Mouse (Mus musculus) kidney, embryonic 14.5 days (tissue): ENCODE results near the gene Ptpra. TPM values are rescaled to one million over a fixed set of nuclear protein-coding genes. Genes with fewer than 3 reads are reported as not detected.
"Not testable (repeated sequence)": the region's sequence is repeated elsewhere in the genome, so short reads cannot be mapped to it uniquely, and the experiment has no call there.

Experiments
- ATAC-seq: fragments of 200-750 bp; cut with Nextera tagmentation; 2 replicates; pipeline ENCODE4 v1.8.0; 2017; ENCODE audit warnings: moderate number of reproducible peaks, mild to moderate bottlenecking, moderate TSS enrichment, moderate library complexity; ENCODE audit not compliant: low FRiP score, low TSS enrichment
- H3K27ac ChIP-seq: fragments of 300-500 bp; sonication (generic); 2 replicates; pipeline ENCODE4 v1.5.1; 2014; ENCODE audit warnings: low read depth, mild to moderate bottlenecking, low read length, moderate library complexity, mixed read lengths
- H3K27me3 ChIP-seq: fragments of 300-500 bp; sonication (generic); 2 replicates; pipeline ENCODE4 v1.6.1; 2014; ENCODE audit warnings: mild to moderate bottlenecking, low read length; ENCODE audit not compliant: control insufficient read depth, insufficient read depth
- H3K36me3 ChIP-seq: fragments of 300-500 bp; sonication (generic); 2 replicates; pipeline ENCODE4 v1.6.1; 2014; ENCODE audit warnings: low read length, mixed read lengths; ENCODE audit not compliant: control insufficient read depth, insufficient read depth
- H3K4me1 ChIP-seq: fragments of 300-500 bp; sonication (generic); 2 replicates; pipeline ENCODE4 v1.6.1; 2014; ENCODE audit warnings: low read length, mixed read lengths; ENCODE audit not compliant: control insufficient read depth, insufficient read depth
- H3K4me2 ChIP-seq: fragments of 300-500 bp; sonication (generic); replicated peaks from 2 replicates; pipeline ENCODE4 v1.6.1; 2014; ENCODE audit warnings: low read depth, mild to moderate bottlenecking, low read length
- H3K4me3 ChIP-seq: fragments of 300-500 bp; sonication (generic); 2 replicates; pipeline ENCODE4 v1.5.1; 2014; ENCODE audit warnings: mild to moderate bottlenecking, low read length
- H3K9ac ChIP-seq: fragments of 300-500 bp; sonication (generic); 2 replicates; pipeline ENCODE4 v1.6.1; 2014; ENCODE audit warnings: low read depth, mild to moderate bottlenecking, low read length, moderate library complexity
- H3K9me3 ChIP-seq: fragments of 300-500 bp; sonication (generic); 2 replicates; pipeline ENCODE4 v1.6.1; 2016; ENCODE audit warnings: low read length; ENCODE audit not compliant: control insufficient read depth
- WGBS: fragments of 180-500 bp; shearing (Covaris S2); extraction: QIAGEN DNeasy Blood & Tissue Kit; methylation state at CpG from one replicate; pipeline ENCODE4 v1.1.7; 2014; 5-methylcytosine and 5-hydroxymethylcytosine counted together
- polyA plus RNA-seq: library from polyadenylated mRNA; unstranded; fragments of >200 nt; fragmentation: Nextera tagmentation; extraction: Ambion mirVana; gene quantifications from 2 replicates; pipeline ENCODE4 v1.2.1, GENCODE M21; 2014

Ptpra gene
- polyA plus RNA-seq, 1 experiment from 2014 or later, result 107 TPM

- H3K27ac ChIP-seq, result no peak overlapping the region
- H3K4me3 ChIP-seq, result no peak overlapping the region
- 31% methylated on average over 7 of the region's 7 CpGs for WGBS
- no peaks in the 10 kb centered on the region for H3K9me3 ChIP-seq
- no peak overlapping the region for H3K4me2 ChIP-seq
- no peaks in the 10 kb centered on the region for H3K36me3 ChIP-seq
- ATAC-seq, result no peak
- H3K9ac ChIP-seq, result no peak overlapping the region
- H3K4me1 ChIP-seq, result no peaks in the 10 kb centered on the region
- no peaks in the 10 kb centered on the region for H3K27me3 ChIP-seq
Measured at GRCm38 (mm10) chr2:130491587-130491986, 41.5 kb downstream of the Ptpra start.

GRCm38 (mm10) chr2:130495114-130495513 lies 45.0 kb downstream of the Ptpra start:
- ATAC-seq, H3K4me2 ChIP-seq, H3K9me3 ChIP-seq, H3K27me3 ChIP-seq, H3K4me1 ChIP-seq, H3K4me3 ChIP-seq, H3K9ac ChIP-seq, H3K36me3 ChIP-seq, H3K27ac ChIP-seq: not testable (repeated sequence)
- WGBS, result 87% methylated on average over 4 of the region's 4 CpGs

- H3K4me3 ChIP-seq, result no peak overlapping the region
- no peaks in the 10 kb centered on the region for H3K27me3 ChIP-seq
- no peaks in the 10 kb centered on the region for H3K36me3 ChIP-seq
- H3K27ac ChIP-seq, result no peak overlapping the region
- H3K4me2 ChIP-seq, result no peak overlapping the region
- H3K9ac ChIP-seq, result no peak overlapping the region
- WGBS, result 34% methylated on average over 6 of the region's 6 CpGs
- H3K4me1 ChIP-seq, result peaks cover 5% of the 10 kb centered on the region; the same call in 1 of the 2 replicates
- no peak for ATAC-seq
- H3K9me3 ChIP-seq, result no peaks in the 10 kb centered on the region
Measured at GRCm38 (mm10) chr2:130496037-130496436, 46.0 kb downstream of the Ptpra start.

- Histone ChIP-seq H3K27ac (no peak overlapping the region), H3K9me3 (no peaks in the 10 kb centered on the region), H3K36me3 (no peaks in the 10 kb centered on the region), H3K4me2 (no peak overlapping the region), H3K27me3 (no peaks in the 10 kb centered on the region), H3K4me3 (no peak overlapping the region), H3K9ac (no peak overlapping the region), H3K4me1 (peaks cover 5% of the 10 kb centered on the region; the same call in 1 of the 2 replicates)
- ATAC-seq, result no peak
- 79% methylated on average over 4 of the region's 4 CpGs for WGBS
Measured at GRCm38 (mm10) chr2:130496931-130497330, 46.9 kb downstream of the Ptpra start.

GRCm38 (mm10) chr2:130499546-130499945 lies 49.5 kb downstream of the Ptpra start:
- Histone ChIP-seq H3K4me1 (peaks cover 5% of the 10 kb centered on the region; the same call in 1 of the 2 replicates), H3K9me3 (no peaks in the 10 kb centered on the region), H3K36me3 (no peaks in the 10 kb centered on the region), H3K4me3 (no peak overlapping the region), H3K9ac (no peak overlapping the region), H3K27ac (no peak overlapping the region), H3K4me2 (no peak overlapping the region), H3K27me3 (no peaks in the 10 kb centered on the region)
- no peak; the same call in 1 of the 2 replicates for ATAC-seq
- WGBS, result 50% methylated on average over 3 of the region's 3 CpGs

GRCm38 (mm10) chr2:130501556-130501955 lies 51.5 kb downstream of the Ptpra start:
- Histone ChIP-seq H3K36me3 (peaks cover 8% of the 10 kb centered on the region; the same call in 1 of the 2 replicates), H3K9ac (no peak overlapping the region), H3K9me3 (no peaks in the 10 kb centered on the region), H3K4me1 (peaks cover 5% of the 10 kb centered on the region; the same call in 1 of the 2 replicates), H3K27me3 (no peaks in the 10 kb centered on the region), H3K4me3 (no peak overlapping the region), H3K27ac (no peak overlapping the region), H3K4me2 (no peak overlapping the region)
- ATAC-seq, result no peak
- 88% methylated on average over 2 of the region's 2 CpGs for WGBS

GRCm38 (mm10) chr2:130511616-130512015 lies 61.5 kb downstream of the Ptpra start:
- not testable (repeated sequence) for H3K4me3 ChIP-seq, H3K27ac ChIP-seq, H3K9me3 ChIP-seq, H3K4me1 ChIP-seq, H3K9ac ChIP-seq, ATAC-seq, H3K4me2 ChIP-seq, H3K27me3 ChIP-seq
- peaks cover 16% of the 10 kb centered on the region; the same call in 1 of the 2 replicates for H3K36me3 ChIP-seq
- 96% methylated on average over 4 of the region's 5 CpGs for WGBS

GRCm38 (mm10) chr2:130513907-130514306 lies 63.8 kb downstream of the Ptpra start:
- peaks cover 19% of the 10 kb centered on the region for H3K36me3 ChIP-seq
- ATAC-seq, result no peak
- 90% methylated on average over 8 of the region's 8 CpGs for whole genome bisulfite sequencing

GRCm38 (mm10) chr2:130515791-130516190 lies 65.7 kb downstream of the Ptpra start:
- Histone ChIP-seq H3K4me2 (no peak overlapping the region), H3K4me1 (no peaks in the 10 kb centered on the region), H3K9ac (no peak overlapping the region), H3K27me3 (no peaks in the 10 kb centered on the region), H3K36me3 (peaks cover 29% of the 10 kb centered on the region), H3K27ac (no peak overlapping the region), H3K4me3 (no peak overlapping the region), H3K9me3 (no peaks in the 10 kb centered on the region)
- WGBS, result 86% methylated on average over 5 of the region's 5 CpGs
- ATAC-seq, result no peak

More at GRCm38 (mm10) chr2:130513907-130514306, 63.8 kb downstream of the Ptpra start:
- no peaks in the 10 kb centered on the region for H3K27me3 ChIP-seq
- H3K9me3 ChIP-seq, result no peaks in the 10 kb centered on the region
- no peak overlapping the region for H3K9ac ChIP-seq
- no peaks in the 10 kb centered on the region for H3K4me1 ChIP-seq
- no peak overlapping the region for H3K27ac ChIP-seq
- H3K4me2 ChIP-seq, result no peak overlapping the region
- H3K4me3 ChIP-seq, result no peak overlapping the region
